Mouse (Mus musculus): ENCODE measurements at regions not wholly inside any gene's neighbourhood (a gene's known extent, or its start where the extent isn't known, plus 50 kb on each side); places are given as distances from the start of the nearest gene placed in this dataset.

DNA sequence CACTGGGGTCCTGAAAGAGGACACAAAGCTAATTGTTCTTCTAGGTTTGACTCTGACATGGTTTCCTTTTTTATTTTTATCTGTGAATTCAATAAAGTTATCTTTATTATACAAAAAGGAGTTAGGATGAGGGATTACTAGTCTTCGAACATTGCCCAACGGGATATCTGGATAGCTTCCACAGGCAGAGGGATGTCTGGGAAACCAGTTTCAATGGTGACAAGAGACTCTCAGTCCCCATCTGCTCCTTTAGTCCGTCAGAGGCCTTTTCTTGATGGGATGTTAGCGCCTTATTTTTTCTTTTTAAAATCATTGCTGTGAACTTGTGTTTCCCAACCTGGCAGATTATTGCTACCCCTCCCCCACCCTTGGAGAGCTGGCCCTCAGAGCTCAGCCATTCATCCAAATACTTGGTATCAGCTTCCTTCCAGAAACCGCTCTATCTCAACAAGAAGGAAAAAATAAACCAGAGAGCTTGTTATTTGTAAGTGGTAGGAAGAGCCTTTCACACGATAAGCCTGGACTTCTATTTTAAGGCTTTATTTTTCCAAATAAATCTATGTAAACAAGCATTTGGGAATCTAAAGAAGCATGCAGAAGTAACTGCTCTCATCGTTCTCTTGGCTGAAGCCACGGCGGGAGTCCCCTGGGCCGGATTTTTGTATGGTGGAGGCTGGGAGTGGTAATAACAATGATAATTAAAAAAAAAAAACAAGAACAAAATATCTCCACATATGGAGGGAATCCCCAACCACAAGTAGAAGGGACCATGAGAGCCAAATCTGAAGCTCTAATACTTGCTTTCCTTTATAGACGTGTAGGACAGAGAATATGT is 296.6 kb upstream of the 1700056E22Rik start:
- intact Hi-C loops (cut with DNase I), result loop anchor here (5.0 kb wide), 1 partner anchor 57 kb away; no protein-coding TSS in a partner anchor
- peak in 1 of 2 experiments; percentile 29 for DNase-seq

DNA sequence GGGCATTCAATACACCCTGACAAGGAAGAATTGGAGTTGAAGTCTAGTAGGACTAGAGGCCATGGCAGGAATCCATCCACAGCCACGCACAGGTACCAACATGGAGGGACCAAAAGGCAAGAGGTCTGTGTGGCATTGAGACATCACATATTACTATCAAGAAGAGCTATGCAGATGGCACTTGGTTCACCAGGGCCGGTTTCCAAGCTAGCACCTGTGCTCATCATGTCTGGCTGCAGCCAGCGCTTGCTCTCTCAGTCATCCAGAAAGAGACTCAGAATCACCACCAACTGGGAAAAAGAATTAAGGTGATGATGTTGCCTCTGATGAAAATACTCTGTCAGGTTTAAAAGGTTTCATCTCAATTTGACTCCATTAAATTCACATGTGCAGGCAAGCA is 292.1 kb upstream of the 1700056E22Rik start:
- DNase-seq, result no peak
- intact Hi-C loops (cut with DNase I), result no loop called here

DNA sequence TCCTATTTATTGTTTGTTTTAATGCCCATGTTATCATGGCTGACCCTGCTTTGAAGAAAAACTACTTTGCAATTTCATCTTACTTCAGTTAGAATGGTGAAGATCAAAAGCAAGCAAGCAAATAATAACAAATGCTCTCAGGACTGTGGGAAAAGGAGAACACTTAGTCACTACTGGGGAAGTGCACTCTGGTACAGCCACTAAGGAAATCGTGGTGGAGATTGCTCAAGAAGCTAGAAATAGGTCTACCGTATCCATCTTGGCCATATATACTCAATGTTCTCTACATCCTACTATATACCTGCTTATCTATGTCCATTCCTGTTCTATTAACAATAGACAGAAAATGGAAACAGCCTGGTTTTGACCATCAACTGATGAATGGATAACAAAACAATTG is 290.1 kb upstream of the 1700056E22Rik start:
- intact Hi-C loops (cut with DNase I), result no loop called here
- DNase-seq, result no peak

DNA sequence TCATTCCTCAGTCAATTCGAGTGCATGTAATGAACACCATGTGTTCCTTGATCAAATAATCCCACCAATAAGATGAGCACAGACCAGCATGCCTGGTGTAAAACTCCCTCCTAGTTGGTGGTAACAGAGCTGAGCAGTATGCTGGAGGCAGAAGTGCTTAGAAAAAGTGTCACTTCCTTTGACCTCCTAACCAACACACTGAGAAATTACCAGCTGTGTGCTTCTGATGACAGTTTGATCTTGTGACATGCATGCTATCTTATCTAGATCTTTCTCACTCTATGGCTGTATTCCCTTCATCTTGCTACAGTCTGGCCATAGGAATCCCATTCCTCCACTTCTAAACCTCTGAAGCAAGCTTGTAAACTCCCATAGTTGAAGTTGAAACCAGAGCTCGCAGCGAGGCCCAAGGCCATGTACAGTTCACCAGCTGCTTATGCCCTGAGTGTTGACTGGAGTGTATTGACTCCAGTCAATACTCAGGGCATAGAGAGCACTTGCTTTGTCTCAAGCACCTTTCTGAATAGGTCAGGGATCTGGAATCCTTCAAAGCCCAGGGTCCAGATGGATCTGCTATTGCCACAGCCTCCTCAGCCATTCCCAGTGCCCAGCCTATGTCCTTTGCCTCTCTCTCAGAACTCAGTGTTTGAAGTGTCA is 286.5 kb upstream of the 1700056E22Rik start:
- no peak for DNase-seq
- intact Hi-C loops (cut with DNase I), result no loop called here

DNA sequence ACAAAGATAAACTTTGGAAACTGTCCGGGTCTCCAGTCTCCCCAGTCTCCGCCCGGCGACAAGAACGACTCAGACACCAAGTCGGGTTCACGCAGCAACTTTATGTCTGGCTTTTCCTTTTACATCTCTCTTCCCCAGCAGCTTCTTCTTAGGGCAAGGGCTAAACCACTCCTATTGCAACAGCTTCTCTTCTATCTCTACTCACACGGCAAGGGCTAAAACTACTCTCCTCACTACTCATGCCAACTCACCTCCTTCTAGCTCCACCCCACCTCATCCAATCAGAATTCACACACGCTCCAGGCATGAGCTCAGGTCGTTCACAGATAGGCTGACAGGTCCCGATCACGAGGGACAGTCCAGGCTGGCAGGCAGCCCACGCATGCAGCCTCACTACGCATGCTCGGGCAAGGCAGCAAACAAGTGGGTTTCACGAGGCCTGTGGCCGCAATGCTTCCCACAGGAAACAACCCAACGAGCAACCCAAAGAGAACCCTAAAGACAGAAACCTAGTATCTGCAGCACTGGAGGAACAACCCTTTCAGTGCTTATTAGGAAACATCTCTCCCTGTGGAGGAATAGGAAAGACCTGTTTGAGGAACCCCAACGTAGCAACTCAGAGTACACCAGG is 276.2 kb upstream of the 1700056E22Rik start:
- intact Hi-C loops (cut with DNase I), result no loop called here
- DNase-seq, result no peak

DNA sequence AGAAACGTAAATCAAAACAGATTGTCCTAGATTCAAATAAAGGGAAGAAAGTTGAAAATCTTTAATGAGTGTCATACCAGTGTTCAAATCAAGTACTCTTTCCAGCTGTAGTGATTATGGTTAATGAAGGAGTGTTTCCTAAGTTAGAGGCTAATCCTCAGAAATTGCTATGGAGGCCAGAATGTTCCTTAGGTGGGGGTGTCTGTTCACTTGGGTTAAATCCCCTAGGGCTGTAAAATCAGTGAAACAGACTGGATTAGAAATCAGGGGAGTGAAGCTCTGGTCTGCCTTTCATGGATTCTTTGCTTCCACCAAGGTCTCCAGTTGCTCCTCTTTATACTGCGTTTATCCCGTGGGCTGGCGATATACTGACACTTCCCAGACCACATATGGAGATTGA is 270.7 kb upstream of the 1700056E22Rik start:
- intact Hi-C loops (cut with DNase I), result loop anchor here (5.0 kb wide), 1 partner anchor 42 kb away; no protein-coding TSS in a partner anchor
- DNase-seq, result no peak

DNA sequence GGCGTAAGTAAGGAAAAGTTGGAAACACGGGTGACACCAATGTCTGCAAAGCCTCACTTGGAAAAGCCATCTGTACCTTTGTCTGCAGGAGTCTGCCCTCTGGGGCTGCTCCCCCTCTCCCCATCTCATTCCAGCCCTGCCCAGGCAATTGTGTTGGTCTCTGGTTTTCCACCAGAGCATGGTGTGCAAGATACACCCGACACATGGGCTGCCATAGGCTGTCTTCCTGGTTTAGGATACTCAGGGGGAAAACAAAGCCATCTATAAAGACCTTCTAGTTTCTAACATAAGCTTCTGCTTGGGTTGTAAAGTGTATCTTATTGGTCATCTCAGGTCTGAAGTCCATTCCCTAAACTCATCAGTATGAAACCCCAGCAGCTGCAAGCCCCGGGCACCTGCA is 270.1 kb upstream of the 1700056E22Rik start:
- DNase-seq, result no peak
- intact Hi-C loops (cut with DNase I), result loop anchor here (5.0 kb wide), 1 partner anchor 43 kb away; no protein-coding TSS in a partner anchor

DNA sequence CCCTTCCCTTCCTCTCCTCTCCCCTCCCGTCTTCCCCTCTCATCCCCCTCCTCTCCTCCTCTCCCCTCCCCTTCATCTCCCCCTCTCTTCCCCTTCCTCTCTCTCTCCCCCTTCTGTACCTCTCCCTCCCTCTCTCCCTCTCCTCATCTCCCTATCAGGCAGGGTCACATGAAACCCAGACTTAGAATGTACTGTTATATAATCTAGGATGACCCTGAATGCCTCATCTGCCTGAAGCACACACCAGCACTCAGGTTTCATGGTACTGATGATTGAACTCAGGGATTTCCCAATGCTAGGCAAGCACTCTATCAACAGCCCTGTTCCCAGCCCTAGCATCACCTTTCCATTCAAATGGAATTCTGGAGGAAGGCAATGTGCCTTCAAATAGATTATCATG is 264.6 kb upstream of the 1700056E22Rik start:
- no peak for DNase-seq
- intact Hi-C loops (cut with DNase I), result no loop called here

DNA sequence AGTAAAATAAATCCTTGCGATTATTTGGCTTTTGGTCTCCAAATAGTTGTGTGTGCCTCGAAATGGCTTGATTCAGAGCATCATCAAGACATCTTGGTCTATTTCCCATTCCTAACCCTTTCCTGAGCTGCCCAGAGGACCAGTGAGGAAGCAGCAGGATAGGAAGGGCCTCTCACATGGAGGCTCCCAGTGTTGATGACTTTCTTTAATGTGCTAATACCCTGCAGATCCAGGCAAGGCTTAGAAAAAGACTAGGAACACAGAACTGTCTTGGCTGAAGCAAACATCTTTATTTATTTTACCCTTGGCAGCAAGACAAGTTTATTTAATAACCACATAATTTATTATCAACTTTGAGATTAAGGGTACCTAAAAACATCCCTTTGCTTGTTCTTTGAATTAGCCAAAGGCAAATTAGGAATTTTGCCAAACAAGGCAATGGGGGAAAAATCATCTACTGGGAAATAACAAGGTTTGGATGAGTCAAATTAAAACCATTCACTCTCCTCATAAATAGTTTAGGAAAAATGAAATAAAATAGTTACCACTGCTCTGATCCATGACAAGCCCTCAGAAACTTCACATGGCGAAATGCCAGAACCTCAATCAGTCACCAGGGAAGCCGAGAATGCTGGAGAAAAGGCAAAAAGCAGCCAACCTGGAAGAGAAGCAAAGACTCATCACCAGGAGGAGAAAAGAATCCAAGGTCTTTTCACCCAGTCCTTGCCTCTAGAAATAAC is 263.1 kb upstream of the 1700056E22Rik start:
- intact Hi-C loops (cut with DNase I), result no loop called here
- DNase-seq, result peak in 1 of 2 experiments; percentile 7

DNA sequence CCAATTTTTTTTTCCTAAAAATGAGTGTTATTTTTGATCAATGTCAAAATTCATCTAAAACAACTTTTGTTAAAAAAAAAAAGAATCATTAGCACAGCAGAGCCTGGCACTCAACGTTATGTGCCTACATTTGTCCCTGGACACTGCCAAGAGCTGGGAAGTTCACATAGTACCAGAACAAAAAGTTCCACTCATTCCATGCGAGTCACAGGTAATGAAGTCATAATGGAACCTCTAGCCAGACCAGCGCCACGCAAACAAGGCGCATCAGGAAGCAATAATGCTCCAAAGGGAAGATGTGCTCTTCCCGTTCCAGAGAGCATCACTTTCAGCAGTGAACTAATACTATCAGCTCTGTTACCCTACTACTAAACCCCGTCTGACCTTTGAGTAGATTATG is 257.0 kb upstream of the 1700056E22Rik start:
- intact Hi-C loops (cut with DNase I), result loop anchor here (1.0 kb wide), 1 partner anchor 148 kb away; no protein-coding TSS in a partner anchor
- DNase-seq, result no peak

DNA sequence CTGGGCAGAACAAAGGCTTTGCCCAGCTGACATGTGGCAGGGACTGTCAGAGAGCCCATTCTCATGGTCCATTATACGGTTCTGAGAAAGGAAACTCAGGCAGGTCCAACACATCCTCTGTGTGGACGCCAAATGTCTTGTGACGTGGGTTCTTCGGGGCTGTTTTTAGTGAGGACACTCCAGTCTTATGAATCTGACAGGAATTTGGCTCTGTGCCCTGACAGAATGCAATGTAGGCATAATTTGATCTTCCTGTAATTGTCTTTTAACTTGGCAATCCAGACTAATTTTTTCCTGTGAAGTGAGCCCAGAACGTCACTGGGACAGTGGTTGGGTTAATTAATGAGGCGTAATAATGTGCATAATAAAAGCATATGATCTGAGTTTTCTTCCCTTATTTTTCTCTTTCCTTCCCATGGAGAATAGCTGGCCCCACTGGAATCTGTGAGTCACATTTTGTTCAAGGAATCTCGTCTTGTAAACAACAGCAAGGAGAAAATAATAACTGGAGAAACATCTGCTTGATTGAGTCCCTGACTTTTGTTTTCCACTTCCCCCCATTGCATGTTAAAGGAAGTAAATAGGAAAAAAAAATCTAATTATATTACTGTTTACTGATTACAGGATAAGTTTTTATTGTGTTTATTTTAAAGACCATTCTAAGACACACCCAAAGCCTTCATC is 255.8 kb upstream of the 1700056E22Rik start:
- intact Hi-C loops (cut with DNase I), result loop anchor here (1.0 to 2.0 kb wide), 2 partner anchors 159 to 445 kb away; no protein-coding TSS in a partner anchor
- peak; percentile 50 to 60 for DNase-seq

DNA sequence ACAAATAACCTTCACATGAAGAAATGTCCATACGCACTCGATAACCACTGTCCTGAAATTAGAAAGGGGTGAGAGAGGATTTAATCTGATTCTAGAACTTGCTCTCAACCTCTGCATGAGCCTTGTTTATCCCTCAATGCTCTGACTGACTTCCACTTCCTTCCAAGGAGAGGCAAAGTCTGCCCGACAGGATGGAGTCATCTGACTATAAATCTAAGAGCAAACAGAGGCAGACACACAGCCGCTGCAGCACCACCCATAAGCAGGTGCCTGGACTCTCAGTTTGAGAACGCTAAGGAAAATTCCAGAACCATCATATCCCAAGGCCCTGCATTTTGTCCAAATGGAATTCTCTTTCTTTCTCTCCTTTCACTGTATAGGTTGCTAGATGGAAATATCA is 247.7 kb upstream of the 1700056E22Rik start:
- intact Hi-C loops (cut with DNase I), result no loop called here
- no peak for DNase-seq

DNA sequence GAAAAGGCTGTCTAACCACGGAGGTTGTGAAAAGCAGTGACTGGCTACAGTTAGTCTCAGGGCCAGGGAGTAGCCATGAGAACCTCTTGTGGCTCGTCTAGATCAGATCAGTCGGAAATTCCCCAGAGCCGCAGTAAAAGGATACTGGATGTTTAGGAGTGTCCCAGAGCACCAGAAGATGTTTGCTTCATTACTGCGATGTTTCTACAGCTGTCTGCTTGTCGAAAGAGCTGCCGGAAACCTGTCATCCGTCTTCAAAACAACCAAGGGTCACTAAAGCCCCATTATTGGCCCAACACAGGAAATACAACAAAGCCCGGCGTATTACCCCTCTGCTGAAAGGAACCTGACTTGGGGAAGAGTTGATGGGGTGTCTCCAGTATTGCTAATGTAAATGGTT is 245.2 kb upstream of the 1700056E22Rik start:
- intact Hi-C loops (cut with DNase I), result loop anchor here (5.0 kb wide), 1 partner anchor 308 kb away; no protein-coding TSS in a partner anchor
- no peak for DNase-seq

DNA sequence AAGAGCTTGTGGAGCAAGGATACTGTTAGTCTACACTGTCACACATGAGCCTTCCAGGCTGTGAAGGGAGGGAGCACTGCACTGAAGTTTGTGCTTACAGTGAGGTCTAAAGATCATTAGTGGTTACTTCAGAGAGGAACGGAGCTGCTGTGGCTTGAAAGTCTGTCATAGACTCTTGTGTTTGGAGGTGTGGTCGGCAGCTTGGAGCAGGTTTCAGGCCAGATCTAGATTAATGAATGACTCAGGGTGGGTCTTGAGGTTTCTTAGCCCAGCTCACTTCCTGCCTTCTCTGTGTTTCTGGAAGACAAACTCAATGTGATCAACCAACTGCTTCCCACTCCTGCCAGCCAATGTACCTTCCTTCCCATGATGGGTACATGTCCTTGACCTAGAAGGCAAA is 242.9 kb upstream of the 1700056E22Rik start:
- intact Hi-C loops (cut with DNase I), result loop anchor here (5.0 kb wide), 1 partner anchor 310 kb away; no protein-coding TSS in a partner anchor
- DNase-seq, result no peak

DNA sequence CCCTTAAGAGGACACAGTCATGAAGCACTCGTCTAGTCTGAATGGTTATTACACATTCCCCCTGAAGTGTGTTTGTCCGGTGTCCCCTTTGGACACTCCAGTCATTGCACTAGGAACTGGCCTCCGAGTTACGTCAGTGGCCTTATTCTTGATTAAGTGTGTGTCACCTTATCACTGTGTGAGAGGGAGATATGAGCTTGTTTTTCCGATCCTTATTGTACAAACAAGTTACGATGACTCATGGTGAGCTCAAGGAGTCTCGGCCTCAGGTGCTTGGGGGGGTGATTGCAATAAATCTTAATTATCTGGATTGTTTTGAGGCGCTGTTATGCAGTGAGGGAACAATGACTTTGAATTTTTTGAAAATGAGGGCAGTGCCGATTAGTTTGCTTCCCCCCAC is 241.8 kb upstream of the 1700056E22Rik start:
- DNase-seq, result no peak
- intact Hi-C loops (cut with DNase I), result loop anchor here (5.0 kb wide), 1 partner anchor 311 kb away; no protein-coding TSS in a partner anchor

DNA sequence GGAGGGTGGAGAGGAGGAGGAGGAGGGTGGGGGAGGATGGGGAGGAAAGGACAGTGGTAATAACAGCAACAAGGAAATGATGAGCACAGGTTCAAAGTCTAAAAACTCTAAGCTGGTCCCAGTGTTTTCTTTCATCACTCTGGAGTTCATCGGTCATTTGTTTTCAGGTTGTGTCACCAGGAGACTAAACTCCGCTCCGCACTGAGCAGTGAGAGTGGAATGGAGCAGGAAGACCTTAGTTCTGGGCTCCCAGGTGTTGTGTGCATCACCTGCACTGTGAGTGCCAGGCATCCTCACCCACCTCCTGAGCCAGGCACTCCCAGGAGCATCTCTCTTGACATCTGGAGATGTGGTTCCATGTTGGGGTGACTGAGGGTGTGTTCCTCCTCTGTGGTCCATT is 241.3 kb upstream of the 1700056E22Rik start:
- intact Hi-C loops (cut with DNase I), result loop anchor here (5.0 kb wide), 1 partner anchor 312 kb away; no protein-coding TSS in a partner anchor
- DNase-seq, result no peak

DNA sequence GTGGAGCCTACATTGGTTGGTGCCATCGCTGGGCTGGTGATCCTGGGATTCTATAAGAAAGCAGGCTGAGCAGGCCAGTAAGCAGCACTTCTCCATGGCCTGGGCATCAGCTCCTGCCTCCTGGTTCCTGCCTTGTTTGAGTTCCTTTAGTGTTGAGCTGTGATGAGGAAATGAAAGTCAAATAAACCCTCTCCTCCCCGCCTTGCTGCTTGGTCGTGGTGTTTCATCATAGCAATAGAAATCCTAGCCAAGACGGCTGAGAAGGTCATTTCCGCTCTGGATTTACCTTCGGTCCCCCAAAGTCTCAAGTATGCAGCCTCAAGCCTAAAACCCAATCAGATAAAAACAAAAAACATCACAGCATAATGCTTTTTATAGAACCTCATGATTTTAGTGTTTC is 240.6 kb upstream of the 1700056E22Rik start:
- DNase-seq, result no peak
- intact Hi-C loops (cut with DNase I), result loop anchor here (5.0 kb wide), 1 partner anchor 313 kb away; no protein-coding TSS in a partner anchor

DNA sequence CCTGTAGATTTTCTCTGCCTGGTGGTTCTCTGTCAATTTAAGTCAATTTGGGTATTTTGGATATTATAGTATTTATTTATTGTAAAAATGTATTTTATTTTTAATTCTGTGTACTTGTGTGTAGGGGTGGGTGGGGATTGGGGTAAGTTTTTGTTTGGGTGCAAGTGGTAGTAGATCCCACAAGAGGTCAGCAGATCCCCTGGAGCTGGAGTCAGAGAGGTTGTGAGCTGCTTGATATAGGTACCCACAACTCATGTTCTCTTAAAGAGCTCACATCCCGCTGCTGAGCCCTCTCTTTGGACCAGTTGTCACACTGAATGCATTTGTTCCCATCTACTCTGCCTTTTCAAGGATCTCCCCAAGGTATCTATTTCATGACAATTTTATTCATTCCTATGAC is 239.6 kb upstream of the 1700056E22Rik start:
- DNase-seq, result no peak
- intact Hi-C loops (cut with DNase I), result no loop called here

DNA sequence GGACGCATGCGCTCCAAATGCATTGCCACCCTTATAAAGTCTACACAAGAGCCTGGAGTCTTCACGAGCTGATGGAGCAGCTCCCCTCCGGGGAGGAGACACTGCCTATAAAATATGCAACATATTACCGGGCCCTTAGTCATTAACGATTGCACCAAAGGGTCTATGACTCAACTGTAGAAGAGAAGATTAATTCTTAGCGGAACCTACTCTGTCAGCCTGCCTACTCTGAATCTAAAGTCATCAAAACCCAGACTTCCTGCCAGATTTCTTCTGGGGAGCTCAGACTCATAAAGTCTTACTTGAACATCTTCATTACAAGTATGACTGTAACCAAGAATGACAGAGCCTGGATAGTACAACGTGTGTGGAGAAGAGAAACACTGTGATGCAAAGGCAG is 237.2 kb upstream of the 1700056E22Rik start:
- no peak for DNase-seq
- intact Hi-C loops (cut with DNase I), result no loop called here

DNA sequence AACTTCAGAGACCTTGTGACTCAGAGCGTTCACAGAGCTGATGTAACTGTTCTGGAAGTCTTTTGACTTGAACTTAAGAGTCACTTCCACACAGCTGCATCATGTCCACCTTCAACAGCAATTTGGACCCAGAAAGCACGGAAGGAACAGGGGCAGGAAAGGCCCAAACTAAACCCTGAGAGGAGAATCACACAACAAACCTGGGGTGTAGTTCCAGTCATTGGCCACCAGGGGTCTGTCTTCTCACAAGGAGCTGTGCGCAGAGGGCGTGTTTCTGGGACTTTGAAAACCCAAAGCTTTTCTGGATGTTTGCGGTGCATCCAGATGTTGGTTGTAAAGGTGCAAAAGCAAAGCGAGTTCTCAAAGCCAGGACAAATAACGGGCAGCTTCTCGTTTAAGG is 231.9 kb upstream of the 1700056E22Rik start:
- peak; percentile 71 to 74 for DNase-seq
- intact Hi-C loops (cut with DNase I), result loop anchor here (1.0 to 5.0 kb wide), 5 partner anchors 129 to 526 kb away; no protein-coding TSS in a partner anchor

All from heart, postnatal 36 days (tissue).